Mouse (Mus musculus) intestine, embryonic 15.5 days (tissue): ENCODE data around the gene Nrip1. TPM values are rescaled to one million over a fixed set of nuclear protein-coding genes. Genes with fewer than 3 reads are reported as not detected.

ENCODE experiments used
- ATAC-seq: fragments of 200-750 bp; cut with Nextera tagmentation; 2 replicates; pipeline ENCODE4 v1.8.0; 2017; ENCODE audit warnings: moderate TSS enrichment, moderate library complexity
- H3K27ac ChIP-seq: fragments of 300-500 bp; sonication (generic); 2 replicates; pipeline ENCODE4 v1.5.1; 2015; ENCODE audit warnings: mild to moderate bottlenecking, inconsistent platforms
- H3K27me3 ChIP-seq: fragments of 300-500 bp; sonication (generic); replicated peaks from 2 replicates; pipeline ENCODE4 v1.6.1; 2015; ENCODE audit warnings: inconsistent platforms
- H3K36me3 ChIP-seq: fragments of 300-500 bp; sonication (generic); 2 replicates; pipeline ENCODE4 v1.6.1; 2015; ENCODE audit warnings: inconsistent platforms
- H3K4me1 ChIP-seq: fragments of 300-500 bp; sonication (generic); replicated peaks from 2 replicates; pipeline ENCODE4 v1.6.1; 2015; ENCODE audit warnings: inconsistent platforms
- H3K4me2 ChIP-seq: fragments of 300-500 bp; sonication (generic); replicated peaks from 2 replicates; pipeline ENCODE4 v1.6.1; 2015; ENCODE audit warnings: mild to moderate bottlenecking, inconsistent platforms
- H3K4me3 ChIP-seq: fragments of 300-500 bp; sonication (generic); replicated peaks from 2 replicates; pipeline ENCODE4 v1.5.1; 2015; ENCODE audit warnings: inconsistent platforms
- H3K9ac ChIP-seq: fragments of 300-500 bp; sonication (generic); 2 replicates; pipeline ENCODE4 v1.6.1; 2015; ENCODE audit warnings: inconsistent platforms
- H3K9me3 ChIP-seq: fragments of 300-500 bp; sonication (generic); 2 replicates; pipeline ENCODE4 v1.6.1; 2016; ENCODE audit warnings: inconsistent platforms
- WGBS: fragments of 180-500 bp; shearing (Covaris S2); methylation state at CpG from one replicate; pipeline ENCODE4 v1.1.7; 2015; 5-methylcytosine and 5-hydroxymethylcytosine counted together
- polyA plus RNA-seq: library from polyadenylated mRNA; unstranded; fragments of >200 nt; fragmentation: Nextera tagmentation; extraction: Ambion mirVana; gene quantifications from 2 replicates; pipeline ENCODE4 v1.2.1, GENCODE M21; 2015

Gene Nrip1
- polyA plus RNA-seq, 1 experiment from 2014 or later = 36.6 TPM

DNA sequence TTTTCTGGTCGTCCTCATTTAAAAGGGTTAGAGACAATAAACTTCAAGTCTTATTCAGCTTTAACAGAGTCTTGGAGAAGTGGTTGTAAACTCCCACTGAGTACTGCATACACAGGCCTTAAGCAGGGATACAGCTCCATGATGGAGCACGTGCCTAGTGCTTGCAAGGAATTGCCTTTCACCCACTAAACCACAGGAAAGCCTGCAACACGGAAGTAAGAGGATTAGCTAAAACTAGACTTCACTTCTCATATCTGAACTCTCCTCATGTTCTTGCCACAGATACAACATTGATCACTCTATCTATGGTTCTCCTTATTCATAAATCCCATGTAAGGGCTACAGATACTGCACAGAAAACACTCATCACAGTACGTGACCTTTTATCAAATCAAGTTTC lies 132.4 kb downstream of the Nrip1 start:
- Histone ChIP-seq H3K9me3 (no peaks in the 10 kb centered on the region), H3K27ac (no peak overlapping the region), H3K4me1 (no peaks in the 10 kb centered on the region), H3K4me3 (no peak overlapping the region), H3K4me2 (no peak overlapping the region), H3K27me3 (no peaks in the 10 kb centered on the region), H3K36me3 (no peaks in the 10 kb centered on the region), H3K9ac (no peak overlapping the region)
- WGBS = 68% methylated on average over 4 of the region's 4 CpGs
- ATAC-seq = no peak

DNA sequence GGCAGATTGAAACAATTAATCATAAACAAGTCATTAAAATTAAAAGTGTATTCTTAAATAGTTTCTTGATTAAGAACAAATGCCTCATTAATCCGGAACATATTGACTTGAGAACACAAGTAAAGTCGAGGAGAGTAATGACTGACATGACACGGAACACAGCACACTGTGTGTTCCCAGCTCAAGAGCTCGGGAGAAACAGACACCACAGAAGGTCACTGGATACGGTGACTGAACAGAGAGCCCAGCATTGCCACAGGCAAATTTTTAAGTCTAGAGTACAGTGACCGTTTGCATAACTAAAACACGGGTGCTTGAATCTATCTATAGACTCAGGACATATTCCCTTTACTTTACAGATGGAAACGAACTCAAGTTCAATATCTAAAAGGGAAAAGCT lies 134.3 kb downstream of the Nrip1 start:
- 80% methylated on average over 8 of the region's 8 CpGs for WGBS
- Histone ChIP-seq H3K27ac (no peak overlapping the region), H3K4me2 (no peak overlapping the region), H3K9ac (no peak overlapping the region), H3K36me3 (no peaks in the 10 kb centered on the region), H3K27me3 (no peaks in the 10 kb centered on the region), H3K9me3 (no peaks in the 10 kb centered on the region), H3K4me3 (no peak overlapping the region), H3K4me1 (no peaks in the 10 kb centered on the region)
- ATAC-seq = no peak

DNA sequence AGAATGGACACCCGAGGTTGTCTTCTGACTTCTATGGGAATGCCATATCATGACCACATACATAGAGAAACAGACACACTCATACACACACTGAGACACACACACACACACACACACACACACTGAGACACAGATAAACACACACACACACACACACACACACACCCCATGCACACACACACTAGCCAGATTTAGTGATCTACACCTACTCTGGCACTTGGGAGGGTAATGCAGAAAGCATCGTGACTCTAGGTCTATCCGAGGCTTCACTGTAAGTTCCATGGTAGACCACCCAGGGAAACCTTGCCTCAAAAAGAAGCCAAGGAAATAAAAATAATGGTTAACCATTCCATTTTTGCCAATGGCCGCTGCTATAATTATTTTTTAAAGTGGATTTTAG lies 134.8 kb downstream of the Nrip1 start:
- WGBS = 87% methylated on average over 4 of the region's 4 CpGs
- Histone ChIP-seq H3K27ac (no peak overlapping the region), H3K4me1 (no peaks in the 10 kb centered on the region), H3K9ac (no peak overlapping the region), H3K9me3 (no peaks in the 10 kb centered on the region), H3K4me3 (no peak overlapping the region), H3K27me3 (no peaks in the 10 kb centered on the region), H3K36me3 (no peaks in the 10 kb centered on the region), H3K4me2 (no peak overlapping the region)
- ATAC-seq = no peak
